Mouse (Mus musculus) adrenal gland, adult 8-10 months (tissue): ENCODE results near the gene Nf1. TPM values are rescaled to one million over a fixed set of nuclear protein-coding genes. Genes with fewer than 3 reads are reported as not detected.

ENCODE experiments used
- DNase-seq: peaks from one replicate; pipeline ENCODE4 v3.0.0; 2022
- total RNA-seq, 4 experiments: library from RNA; stranded (reverse); gene quantifications; 2 replicates each; pipeline ENCODE4 v1.2.4; 2022

Gene Nf1
- total RNA-seq, 4 experiments from 2014 or later, result 62.4 to 91.7 (median 77.9) TPM

GRCm38 (mm10) chr11:79329585-79329984 lies 9.9 kb upstream of the Nf1 start:
- no peak for DNase-seq

- DNase-seq, result no peak
Measured at GRCm38 (mm10) chr11:79335077-79335476, 4.4 kb upstream of the Nf1 start.

GRCm38 (mm10) chr11:79336722-79337267 lies 2.7 kb upstream of the Nf1 start:
- no peak for DNase-seq

GRCm38 (mm10) chr11:79338621-79339020 lies 872 bp upstream of the Nf1 start:
- no peak for DNase-seq

GRCm38 (mm10) chr11:79339808-79340781 lies 602 bp downstream of the Nf1 start:
- DNase-seq, result peak; percentile 28

GRCm38 (mm10) chr11:79356995-79357394 lies 17.5 kb downstream of the Nf1 start:
- no peak for DNase-seq

- DNase-seq, result no peak
Measured at GRCm38 (mm10) chr11:79357397-79357796, 17.9 kb downstream of the Nf1 start.

GRCm38 (mm10) chr11:79364956-79365355 lies 25.5 kb downstream of the Nf1 start:
- DNase-seq, result no peak

- DNase-seq, result no peak
Measured at GRCm38 (mm10) chr11:79366284-79366683, 26.8 kb downstream of the Nf1 start.

GRCm38 (mm10) chr11:79373031-79373430 lies 33.5 kb downstream of the Nf1 start:
- DNase-seq, result no peak

- peak; percentile 64 for DNase-seq
Measured at GRCm38 (mm10) chr11:79398336-79398735, 58.8 kb downstream of the Nf1 start.

GRCm38 (mm10) chr11:79403625-79404319 lies 64.3 kb downstream of the Nf1 start:
- DNase-seq, result no peak

GRCm38 (mm10) chr11:79413761-79414513 lies 74.4 kb downstream of the Nf1 start:
- DNase-seq, result no peak

GRCm38 (mm10) chr11:79422496-79422895 lies 83.0 kb downstream of the Nf1 start:
- DNase-seq, result no peak

- no peak for DNase-seq
Measured at GRCm38 (mm10) chr11:79426571-79426970, 87.1 kb downstream of the Nf1 start.

GRCm38 (mm10) chr11:79427638-79428037 lies 88.1 kb downstream of the Nf1 start:
- DNase-seq, result no peak

GRCm38 (mm10) chr11:79435252-79435651 lies 95.8 kb downstream of the Nf1 start:
- DNase-seq, result no peak

- DNase-seq, result no peak
Measured at GRCm38 (mm10) chr11:79448361-79448760, 108.9 kb downstream of the Nf1 start.

- DNase-seq, result no peak
Measured at GRCm38 (mm10) chr11:79452966-79453365, 113.5 kb downstream of the Nf1 start.

- peak; percentile 60 for DNase-seq
Measured at GRCm38 (mm10) chr11:79457928-79458327, 118.4 kb downstream of the Nf1 start.

GRCm38 (mm10) chr11:79459846-79460245 lies 120.4 kb downstream of the Nf1 start:
- no peak for DNase-seq

GRCm38 (mm10) chr11:79460756-79461450 lies 121.4 kb downstream of the Nf1 start:
- no peak for DNase-seq
